Mouse (Mus musculus) heart, embryonic 11.5 days (tissue): ENCODE results near the gene Rbm18. TPM values are rescaled to one million over a fixed set of nuclear protein-coding genes. Genes with fewer than 3 reads are reported as not detected.
A peak's percentile ranks its signal among the peaks of the same experiment; 100 is the strongest.

Source experiments
- ATAC-seq: fragments of 200-750 bp; cut with Nextera tagmentation; replicated peaks from 2 replicates; pipeline ENCODE4 v1.8.0; 2017; ENCODE audit warnings: moderate library complexity; ENCODE audit not compliant: insufficient number of reproducible peaks, low FRiP score, low TSS enrichment
- H3K27ac ChIP-seq: fragments of 300-500 bp; sonication (generic); 2 replicates; pipeline ENCODE4 v1.5.1; 2014; ENCODE audit warnings: mild to moderate bottlenecking, low read depth, low read length
- H3K27me3 ChIP-seq: fragments of 300-500 bp; sonication (generic); 2 replicates; pipeline ENCODE4 v1.6.1; 2014; ENCODE audit warnings: mild to moderate bottlenecking, low read length, mixed read lengths; ENCODE audit not compliant: control insufficient read depth, insufficient read depth
- H3K36me3 ChIP-seq: fragments of 300-500 bp; sonication (generic); 2 replicates; pipeline ENCODE4 v1.6.1; 2014; ENCODE audit warnings: mild to moderate bottlenecking, low read length, moderate library complexity, mixed read lengths; ENCODE audit not compliant: control insufficient read depth, insufficient read depth
- H3K4me1 ChIP-seq: fragments of 300-500 bp; sonication (generic); 2 replicates; pipeline ENCODE4 v1.6.1; 2014; ENCODE audit warnings: low read length; ENCODE audit not compliant: control insufficient read depth, insufficient read depth
- H3K4me2 ChIP-seq: fragments of 300-500 bp; sonication (generic); 2 replicates; pipeline ENCODE4 v1.6.1; 2014; ENCODE audit warnings: mild to moderate bottlenecking, moderate library complexity
- H3K4me3 ChIP-seq: fragments of 300-500 bp; sonication (generic); 2 replicates; pipeline ENCODE4 v1.5.1; 2014; ENCODE audit warnings: low read depth, low read length
- H3K9ac ChIP-seq: fragments of 300-500 bp; sonication (generic); 2 replicates; pipeline ENCODE4 v1.6.1; 2014; ENCODE audit warnings: mild to moderate bottlenecking, low read depth, low read length, moderate library complexity
- H3K9me3 ChIP-seq: fragments of 300-500 bp; sonication (generic); replicated peaks from 2 replicates; pipeline ENCODE4 v1.6.1; 2016; ENCODE audit warnings: low read length; ENCODE audit not compliant: control insufficient read depth
- WGBS: fragments of 180-500 bp; shearing (Covaris S2); extraction: QIAGEN DNeasy Blood & Tissue Kit; methylation state at CpG from one replicate; pipeline ENCODE4 v1.1.7; 2014; ENCODE audit not compliant: insufficient replicate concordance; 5-methylcytosine and 5-hydroxymethylcytosine counted together
- polyA plus RNA-seq: library from polyadenylated mRNA; unstranded; fragments of >200 nt; fragmentation: Nextera tagmentation; extraction: Ambion mirVana; gene quantifications from 2 replicates; pipeline ENCODE4 v1.2.1, GENCODE M21; 2014

The Rbm18 gene
- polyA plus RNA-seq, 1 experiment from 2014 or later = 53.7 TPM

DNA sequence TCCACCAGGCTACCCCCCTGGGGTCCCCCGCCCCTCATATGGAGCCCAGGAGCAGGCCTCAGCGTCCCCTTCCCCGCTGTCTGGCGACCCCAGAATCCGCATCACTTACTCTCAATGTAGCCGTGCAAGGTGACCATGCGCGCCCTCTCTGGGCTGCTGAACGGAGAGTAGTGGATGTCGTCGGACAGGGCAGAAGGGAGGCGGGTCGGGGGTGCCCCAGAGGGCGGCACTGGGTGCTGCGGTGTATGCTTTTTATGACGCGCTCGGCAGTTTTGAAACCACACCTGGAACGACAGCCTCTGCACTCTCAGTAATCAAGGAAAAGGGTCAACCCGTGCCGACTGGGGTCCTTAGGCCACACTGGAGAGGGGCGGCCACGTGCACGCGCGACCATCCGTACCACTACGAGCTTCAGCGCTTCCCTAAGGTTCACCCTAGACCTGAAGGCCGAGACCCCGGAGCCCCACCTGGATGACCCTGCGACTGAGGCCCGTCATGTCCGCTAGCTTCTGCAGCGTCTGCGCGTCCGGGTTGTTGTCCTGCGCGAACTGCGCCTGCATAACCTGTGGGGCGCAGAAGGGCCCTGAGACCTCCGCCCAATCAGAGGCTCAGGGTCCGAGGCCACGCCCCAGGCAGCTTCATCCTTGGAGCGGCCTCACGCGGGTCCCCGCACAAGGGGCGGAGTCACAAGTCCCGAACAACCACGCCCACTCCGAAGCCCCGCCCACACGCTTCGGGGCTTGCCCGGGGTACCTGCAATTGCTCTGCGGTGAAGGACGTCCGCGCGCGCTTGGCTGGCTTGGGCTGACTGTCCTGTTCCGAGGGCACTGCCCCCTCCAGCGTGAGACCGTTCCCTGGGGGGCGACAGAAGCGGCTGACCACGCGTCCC, 45.5 kb downstream of the Rbm18 start:
- peak overlapping the region; percentile 50 for H3K4me3 ChIP-seq
- H3K4me2 ChIP-seq = peak overlapping the region; percentile 84
- peak; percentile 77 for ATAC-seq
- peaks cover 96% of the 10 kb centered on the region for H3K27me3 ChIP-seq
- H3K27ac ChIP-seq = no peak overlapping the region
- no peaks in the 10 kb centered on the region for H3K9me3 ChIP-seq
- H3K36me3 ChIP-seq = no peaks in the 10 kb centered on the region
- peaks cover 9% of the 10 kb centered on the region; the same call in 1 of the 2 replicates for H3K4me1 ChIP-seq
- WGBS = 1% methylated on average over 70 of the region's 70 CpGs
- no peak overlapping the region for H3K9ac ChIP-seq

DNA sequence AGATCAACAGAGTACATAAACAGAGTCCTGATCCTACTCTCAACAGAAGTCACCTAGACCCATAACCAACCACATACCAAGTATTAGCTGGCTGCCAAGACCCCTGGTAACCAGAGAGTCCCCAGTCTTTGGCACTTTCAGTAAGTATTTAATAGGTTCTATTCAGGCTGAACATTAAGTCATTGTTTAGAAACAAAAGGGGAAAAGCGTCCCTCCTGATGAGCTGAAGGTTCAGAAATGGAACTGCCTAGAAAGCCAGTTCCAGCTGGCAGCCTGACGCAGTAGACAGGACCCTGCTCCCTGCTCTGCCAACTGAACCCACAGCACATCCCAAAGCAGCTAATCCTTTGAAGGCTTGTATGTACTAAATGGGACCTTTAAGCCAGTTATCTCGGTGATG, 47.4 kb downstream of the Rbm18 start:
- 60% methylated on average over 3 of the region's 3 CpGs for WGBS
- Histone ChIP-seq H3K4me3 (no peak overlapping the region), H3K4me2 (no peak overlapping the region), H3K27ac (no peak overlapping the region), H3K9ac (no peak overlapping the region), H3K9me3 (no peaks in the 10 kb centered on the region), H3K27me3 (peaks cover 79% of the 10 kb centered on the region), H3K4me1 (peaks cover 9% of the 10 kb centered on the region; the same call in 1 of the 2 replicates), H3K36me3 (no peaks in the 10 kb centered on the region)
- no peak for ATAC-seq

DNA sequence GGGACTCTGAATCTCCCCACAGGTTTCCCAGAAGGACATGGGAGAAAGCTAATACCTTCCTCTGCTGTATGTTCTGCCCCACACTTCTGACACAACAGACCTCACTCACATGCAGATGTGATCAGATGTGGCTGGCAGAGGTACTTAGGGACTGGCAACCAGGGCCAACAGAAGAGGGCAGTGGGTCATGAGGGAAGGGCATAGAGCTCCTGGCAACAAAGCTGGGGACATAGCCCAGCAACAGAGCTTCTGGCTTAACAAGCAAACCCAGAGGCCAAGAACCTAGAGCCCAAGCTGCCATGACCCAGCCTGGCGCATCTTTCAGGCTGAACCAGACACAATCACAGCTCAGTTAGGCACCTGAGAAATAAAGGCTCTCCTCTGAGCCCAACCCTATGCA, 51.5 kb downstream of the Rbm18 start:
- H3K9me3 ChIP-seq = no peaks in the 10 kb centered on the region
- no peak overlapping the region for H3K9ac ChIP-seq
- H3K4me3 ChIP-seq = no peak overlapping the region
- ATAC-seq = no peak
- H3K4me1 ChIP-seq = 0 out of 2 replicates have a peak, but pooled peaks cover 4% of the 10 kb centered on the region
- H3K27ac ChIP-seq = no peak overlapping the region
- peaks cover 40% of the 10 kb centered on the region for H3K27me3 ChIP-seq
- WGBS = 80% methylated on average over 1 of the region's 1 CpGs
- no peaks in the 10 kb centered on the region for H3K36me3 ChIP-seq
- H3K4me2 ChIP-seq = no peak overlapping the region

DNA sequence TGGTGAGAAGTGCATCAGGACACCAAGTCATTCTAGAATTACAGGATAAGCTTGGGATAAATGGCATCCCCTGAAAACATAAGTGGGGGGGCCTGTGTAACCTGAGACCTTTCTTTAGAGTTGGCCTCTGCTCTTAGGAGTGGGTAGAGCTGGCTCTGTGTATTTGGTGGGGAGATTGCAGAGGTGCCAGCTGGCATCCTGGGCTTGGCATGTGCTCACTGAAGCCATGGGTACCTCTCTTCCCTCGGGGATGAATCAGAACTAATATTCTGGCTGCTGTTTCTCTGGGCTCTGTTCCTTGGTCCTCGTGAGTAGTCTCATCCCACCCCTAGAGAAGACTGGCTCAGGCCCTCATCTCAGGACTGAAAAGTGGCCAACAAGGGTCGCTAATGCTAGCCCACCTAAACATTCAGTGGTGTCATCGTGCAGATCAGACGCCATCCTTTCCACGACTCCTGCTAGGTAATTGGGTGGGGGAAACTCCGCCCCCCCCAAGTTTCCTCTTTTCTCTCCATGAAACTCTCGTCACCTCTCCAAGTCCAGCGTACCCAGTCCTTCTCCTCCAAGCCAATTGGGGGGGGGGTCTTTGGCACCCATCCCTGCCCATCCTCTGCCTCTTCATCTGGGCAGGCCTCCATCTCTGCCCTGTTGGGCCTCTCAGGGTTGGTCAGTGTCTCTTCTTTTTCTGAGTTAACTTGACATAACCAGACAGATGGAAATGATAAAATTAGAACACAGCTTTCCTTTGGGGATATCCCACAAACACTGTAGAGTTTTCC, 53.6 kb downstream of the Rbm18 start:
- no peaks in the 10 kb centered on the region for H3K36me3 ChIP-seq
- ATAC-seq = no peak
- no peak overlapping the region for H3K27ac ChIP-seq
- no peaks in the 10 kb centered on the region for H3K9me3 ChIP-seq
- 0 out of 2 replicates have a peak, but pooled peaks cover 4% of the 10 kb centered on the region for H3K4me1 ChIP-seq
- WGBS = 67% methylated on average over 9 of the region's 9 CpGs
- no peak overlapping the region for H3K4me3 ChIP-seq
- H3K27me3 ChIP-seq = peaks cover 27% of the 10 kb centered on the region
- H3K9ac ChIP-seq = no peak overlapping the region
- H3K4me2 ChIP-seq = no peak overlapping the region

DNA sequence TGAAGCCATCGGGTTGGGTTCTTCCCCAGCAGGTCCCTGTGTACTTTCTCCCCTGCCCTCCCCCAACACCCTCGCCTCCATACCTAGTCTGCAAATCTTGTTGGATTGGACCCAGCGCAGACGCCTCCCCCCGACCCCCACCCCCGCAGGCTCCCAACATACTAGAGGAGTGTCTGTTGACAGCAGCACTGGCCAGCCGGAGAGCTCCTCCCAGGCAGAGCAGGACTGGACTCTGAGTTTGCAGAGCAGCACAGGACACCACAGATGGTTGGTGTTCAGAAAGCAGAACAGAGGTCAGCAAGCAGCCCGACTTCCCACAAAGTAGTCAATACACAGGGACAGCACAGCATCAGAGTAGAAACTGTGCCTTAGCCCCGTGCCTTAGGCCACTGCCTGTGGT, 55.1 kb downstream of the Rbm18 start:
- no peak overlapping the region for H3K4me2 ChIP-seq

DNA sequence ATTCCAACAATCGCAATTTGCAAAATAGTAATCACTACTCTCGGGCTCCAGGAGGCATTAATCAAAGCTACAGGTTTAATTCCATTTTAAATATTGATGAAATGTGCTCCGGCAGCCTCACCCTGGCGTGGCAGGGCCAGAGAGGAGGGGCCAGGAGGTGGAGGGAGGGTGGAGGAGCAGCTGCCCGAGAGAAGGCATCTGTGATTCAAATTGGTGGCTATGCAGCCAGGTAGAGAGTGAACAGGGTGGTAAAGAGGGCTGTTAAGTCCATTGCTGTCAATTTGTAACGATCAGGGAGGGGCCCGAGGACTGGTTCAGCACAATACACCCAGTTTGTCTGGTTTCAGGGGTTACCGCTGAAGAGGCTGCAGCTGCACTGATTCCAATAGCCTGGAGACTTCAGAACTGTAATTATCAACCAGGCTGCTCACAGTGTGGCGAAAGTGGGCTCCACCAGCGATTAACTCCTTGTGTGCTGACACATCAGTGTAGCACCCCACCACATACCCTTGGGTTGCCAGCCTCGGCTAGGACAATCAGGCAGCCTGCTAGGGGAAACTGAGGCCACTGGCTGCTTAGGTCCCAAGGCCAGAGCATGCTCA, 59.3 kb downstream of the Rbm18 start:
- Histone ChIP-seq H3K36me3 (no peaks in the 10 kb centered on the region), H3K4me3 (no peak overlapping the region), H3K4me1 (0 out of 2 replicates have a peak, but pooled peaks cover 4% of the 10 kb centered on the region), H3K4me2 (no peak overlapping the region), H3K9ac (no peak overlapping the region), H3K27me3 (peaks cover 17% of the 10 kb centered on the region), H3K9me3 (no peaks in the 10 kb centered on the region), H3K27ac (no peak overlapping the region)
- WGBS = 20% methylated on average over 11 of the region's 11 CpGs
- no peak for ATAC-seq

More for the DNA sequence above, 55.1 kb downstream of the Rbm18 start:
- 0 out of 2 replicates have a peak, but pooled peaks cover 4% of the 10 kb centered on the region for H3K4me1 ChIP-seq
- 27% methylated on average over 9 of the region's 9 CpGs for WGBS
- H3K36me3 ChIP-seq = no peaks in the 10 kb centered on the region
- no peak overlapping the region for H3K4me3 ChIP-seq
- H3K9ac ChIP-seq = no peak overlapping the region
- peaks cover 21% of the 10 kb centered on the region for H3K27me3 ChIP-seq
- no peak for ATAC-seq
- no peak overlapping the region for H3K27ac ChIP-seq
- no peaks in the 10 kb centered on the region for H3K9me3 ChIP-seq

DNA sequence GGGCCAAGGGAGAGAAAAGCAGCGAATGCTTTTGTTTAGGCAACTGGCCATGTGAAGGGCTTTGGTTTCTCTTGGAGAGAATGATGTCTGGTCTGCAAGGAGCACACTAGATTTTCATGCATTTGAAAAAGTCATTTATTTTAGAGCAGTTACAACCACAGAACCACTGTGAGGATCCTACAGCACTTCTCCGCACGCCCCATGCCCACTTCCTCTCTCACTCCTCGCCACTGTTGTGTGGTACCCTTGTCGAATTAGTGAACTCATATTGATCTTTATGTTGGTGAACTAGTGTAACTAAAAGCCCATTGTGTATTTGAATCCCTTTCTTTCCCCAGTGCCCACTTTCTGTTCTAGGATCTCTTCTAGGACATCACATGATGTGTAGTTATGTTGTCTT, 61.4 kb downstream of the Rbm18 start:
- no peak overlapping the region for H3K4me3 ChIP-seq
- 80% methylated on average over 5 of the region's 5 CpGs for WGBS
- peaks cover 15% of the 10 kb centered on the region for H3K27me3 ChIP-seq
- H3K27ac ChIP-seq = no peak overlapping the region
- no peaks in the 10 kb centered on the region for H3K36me3 ChIP-seq
- ATAC-seq = no peak
- no peak overlapping the region for H3K9ac ChIP-seq
- H3K4me2 ChIP-seq = no peak overlapping the region
- no peaks in the 10 kb centered on the region for H3K9me3 ChIP-seq
- no peaks in the 10 kb centered on the region for H3K4me1 ChIP-seq

DNA sequence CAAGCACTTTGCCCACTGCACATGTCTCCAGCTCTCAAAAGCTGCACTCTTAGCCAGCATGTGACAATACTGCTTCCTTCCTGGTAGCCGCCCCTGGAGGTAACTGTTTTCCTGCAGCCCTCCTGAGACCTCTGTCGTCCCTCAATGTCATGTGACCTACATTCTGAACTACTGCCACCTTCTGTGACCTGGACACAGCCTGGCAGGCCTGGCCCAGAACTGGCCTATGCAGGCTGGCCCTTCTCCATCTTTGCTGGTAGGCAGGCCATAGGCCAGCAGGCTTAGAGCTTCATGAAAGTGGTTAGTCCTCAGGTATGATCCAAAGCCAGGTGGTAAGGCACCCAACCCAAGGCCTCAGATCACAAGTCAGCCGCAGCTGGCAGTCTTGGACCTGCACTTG, 62.8 kb downstream of the Rbm18 start:
- no peak overlapping the region for H3K4me2 ChIP-seq
- no peak overlapping the region for H3K9ac ChIP-seq
- H3K4me3 ChIP-seq = no peak overlapping the region
- H3K4me1 ChIP-seq = no peaks in the 10 kb centered on the region
- ATAC-seq = no peak
- H3K9me3 ChIP-seq = no peaks in the 10 kb centered on the region
- WGBS = 60% methylated on average over 3 of the region's 3 CpGs
- no peak overlapping the region for H3K27ac ChIP-seq
- H3K27me3 ChIP-seq = peaks cover 11% of the 10 kb centered on the region; the same call in 1 of the 2 replicates
- H3K36me3 ChIP-seq = no peaks in the 10 kb centered on the region
